In the genomic region with DNA sequence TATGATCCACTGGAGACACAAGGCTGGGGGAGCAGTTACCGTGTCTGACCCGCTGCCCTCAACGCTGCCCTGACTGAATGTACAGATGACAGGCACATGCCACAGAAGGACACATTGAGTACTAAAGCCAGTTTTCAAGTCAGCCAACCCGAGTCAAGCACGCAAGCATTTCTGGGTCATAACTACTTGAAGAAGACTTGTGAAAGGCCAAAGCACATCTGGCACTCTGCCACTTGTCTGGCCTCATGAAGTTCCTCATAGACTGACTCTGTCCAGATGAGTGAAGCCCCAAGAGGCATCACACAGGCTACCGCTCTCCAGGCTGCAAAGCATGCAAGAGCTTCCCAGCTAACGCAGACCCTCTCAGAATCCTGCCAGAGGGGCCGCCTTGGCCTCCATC, we compare ENCODE assay signal across 11 mouse cellular contexts. TPM values are rescaled to one million over a fixed set of nuclear protein-coding genes. Genes with fewer than 3 reads are reported as not detected.
DNase-seq lines count a peak whose midpoint lies in the region; ATAC-seq and TF ChIP-seq lines count a peak whose summit lies in the region.
"Had no signal": no experiment of that assay in that cellular context is flagged by ENCODE, and none has a peak within 500 bp of the region (broad histone marks: within the 10 kb centered on the region; RNA-seq: fewer than 3 reads in every experiment).

No protein-coding gene starts in this region.

- no peak overlapping the region for H3K9ac ChIP-seq in lung, embryonic 14.5 days

- no peak for TF ChIP-seq CTCF in lung, embryonic 14.5 days (IDR thresholded peaks at IDR 0.05; ENCODE audit: low read depth)

- WGBS in lung, embryonic 14.5 days = 86% methylated on average over 8 of the region's 8 CpGs

- ATAC-seq in lung, embryonic 14.5 days (ENCODE audit: insufficient read depth) = 0 out of 2 replicates have a peak, but pooled peaks have one; percentile 31

- peak; percentile 15 to 16 for DNase-seq in cerebellum, postnatal 14 days
- DNase-seq in cerebellum, adult 11 months = no peak
- DNase-seq in MN1 (ENCODE audit: low spot score) = peak; percentile 14
- DNase-seq in heart, adult 18-20 months = peak; percentile 78 to 84
- DNase-seq in lung, embryonic 14.5 days = peak; percentile 75
- no peak for DNase-seq in c-Kit-positive CD71-positive TER-119-positive erythroid progenitor cells, embryonic 14.5 days (ENCODE audit: low spot score)
- DNase-seq in embryo, embryonic 9.5 days (ENCODE audit: extremely low spot score) = no peak
- DNase-seq in thymus, postnatal 36 days = no peak

- peaks cover 28% of the 10 kb centered on the region; the same call in 1 of the 2 replicates for H3K36me3 ChIP-seq in lung, embryonic 14.5 days (ENCODE audit: insufficient read depth)

- no peaks in the 10 kb centered on the region for H3K27me3 ChIP-seq in lung, embryonic 14.5 days (ENCODE audit: insufficient read depth, low read length)

- H3K4me2 ChIP-seq in lung, embryonic 14.5 days = no peak overlapping the region

- H3K27ac ChIP-seq in lung, embryonic 14.5 days (ENCODE audit: low read depth) = no peak overlapping the region

- H3K4me1 ChIP-seq in lung, embryonic 14.5 days (ENCODE audit: insufficient read depth) = no peaks in the 10 kb centered on the region

- H3K4me3 ChIP-seq in lung, embryonic 14.5 days (ENCODE audit: low read depth, low read length) = no peak overlapping the region
- H3K4me3 ChIP-seq: myocyte had no signal

- no peaks in the 10 kb centered on the region for H3K9me3 ChIP-seq in lung, embryonic 14.5 days (ENCODE audit: low read depth, low read length)

RNA-seq across cellular contexts. Expression of gene Gpr183, which starts 31.8 kb away (rescaled TPM):
- 1 to 10 TPM in 1 of 2 experiments, under 1 TPM in 1; 0.62 to 1.8 TPM for total RNA-seq in heart, adult 18-20 months (2021)
- polyA plus RNA-seq in lung, embryonic 14.5 days (2014; fragmentation: Nextera tagmentation; extraction: Ambion mirVana) = 2.9 and 3.6 TPM in 2 replicates

RNA-seq across cellular contexts. Expression of gene Timm8a2, which starts 37.7 kb away (rescaled TPM):
- total RNA-seq in heart, adult 18-20 months (2021) = not detected
- not detected in 2 replicates for polyA plus RNA-seq in lung, embryonic 14.5 days (2014; fragmentation: Nextera tagmentation; extraction: Ambion mirVana)
- total RNA-seq: hematopoietic stem cell, adult 5-6 weeks had no signal
- polyA plus RNA-seq: C2C12, myocyte had no signal

Comparison
In these comparisons a context has a peak if more than half of its experiments do, and no peak if none do; other contexts are left out.
1. DNase-seq: peak in cerebellum, postnatal 14 days (2 of 2), MN1 (single experiment), heart, adult 18-20 months (2 of 2) and lung, embryonic 14.5 days (single experiment); none in cerebellum, adult 11 months (single experiment), c-Kit-positive CD71-positive TER-119-positive erythroid progenitor cells, embryonic 14.5 days (single experiment), embryo, embryonic 9.5 days (single experiment) and thymus, postnatal 36 days (0 of 2).